Mouse (Mus musculus) urinary bladder, adult 18-20 months (tissue): ENCODE measurements around the gene Pgap1.

Experiments used
- DNase-seq, 2 experiments: peaks; one replicate each; pipeline ENCODE4 v3.0.0; 2022; ENCODE audit warnings: low spot score in 2 of 2, mixed read lengths in 2 of 2

Pgap1 gene

GRCm38 (mm10) chr1:54557301-54558229 is at the start of gene Pgap1:
Pgap1 (minus strand) TSS chr1:54557684.
- DNase-seq = peak; percentile 67 to 86

- no peak for DNase-seq
Measured at GRCm38 (mm10) chr1:54606936-54607335, 49.5 kb upstream of the Pgap1 start.

DNA sequence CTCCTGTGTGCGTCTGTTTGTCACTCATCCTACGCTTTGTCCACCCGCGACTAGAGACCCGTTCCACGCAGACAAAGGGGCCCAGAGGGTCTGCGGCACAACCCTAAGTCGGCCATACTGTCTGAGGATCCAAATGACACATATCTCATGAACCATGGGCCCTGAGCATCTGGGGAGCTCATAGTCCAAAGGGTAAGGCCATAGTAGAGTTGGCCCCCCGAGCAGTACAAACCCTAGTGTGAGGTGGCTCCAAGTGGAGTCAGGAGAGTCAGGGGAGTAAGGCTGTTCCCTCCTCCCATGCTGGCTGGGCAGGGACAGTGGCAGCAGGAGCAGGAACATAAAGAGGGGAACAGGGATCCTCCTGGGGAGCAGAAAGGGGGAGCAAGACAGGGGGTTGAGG is 44.2 kb upstream of the Pgap1 start:
- DNase-seq = no peak

DNA sequence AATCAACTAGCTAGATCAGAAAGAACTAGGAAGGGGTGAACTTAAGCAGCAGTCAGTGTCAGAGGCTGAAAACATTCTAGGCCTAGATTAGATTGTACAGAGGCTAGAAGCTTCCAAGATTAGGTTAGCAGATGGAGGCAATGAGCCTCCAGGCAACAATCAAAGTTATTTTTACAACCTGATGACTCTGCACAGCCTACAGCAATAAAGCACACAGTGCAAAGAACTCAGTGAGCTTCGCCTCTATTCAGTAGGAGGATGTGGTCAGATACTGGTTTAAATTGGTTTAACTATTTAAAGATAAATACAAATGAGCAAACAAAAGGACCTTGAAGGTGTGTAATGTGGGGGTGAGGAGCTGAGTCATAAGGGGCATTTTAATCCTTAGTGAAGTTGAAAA is 42.8 kb upstream of the Pgap1 start:
- DNase-seq = no peak

GRCm38 (mm10) chr1:54597594-54598217 is 40.2 kb upstream of the Pgap1 start:
- no peak for DNase-seq

GRCm38 (mm10) chr1:54596151-54596550 is 38.7 kb upstream of the Pgap1 start:
- no peak for DNase-seq

DNA sequence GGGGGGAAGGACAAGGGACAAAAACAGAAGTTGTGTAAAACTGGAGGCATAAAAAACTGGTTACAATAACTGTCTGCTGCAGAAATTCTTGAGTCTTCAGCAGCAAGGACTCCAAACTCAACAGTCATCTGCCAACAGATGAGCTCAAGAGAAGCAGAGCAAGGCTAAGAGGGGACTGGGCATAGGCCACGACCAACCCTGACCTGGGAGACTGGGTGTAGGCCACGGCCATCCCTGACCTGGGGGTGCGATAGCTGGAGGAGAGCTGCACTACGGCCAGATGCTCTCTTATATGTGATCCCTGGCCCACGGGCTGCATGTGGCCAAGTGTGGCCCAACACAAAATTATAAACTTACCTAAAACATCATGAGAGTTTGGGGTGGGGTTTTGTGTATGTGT is 29.6 kb upstream of the Pgap1 start:
- DNase-seq = no peak

DNA sequence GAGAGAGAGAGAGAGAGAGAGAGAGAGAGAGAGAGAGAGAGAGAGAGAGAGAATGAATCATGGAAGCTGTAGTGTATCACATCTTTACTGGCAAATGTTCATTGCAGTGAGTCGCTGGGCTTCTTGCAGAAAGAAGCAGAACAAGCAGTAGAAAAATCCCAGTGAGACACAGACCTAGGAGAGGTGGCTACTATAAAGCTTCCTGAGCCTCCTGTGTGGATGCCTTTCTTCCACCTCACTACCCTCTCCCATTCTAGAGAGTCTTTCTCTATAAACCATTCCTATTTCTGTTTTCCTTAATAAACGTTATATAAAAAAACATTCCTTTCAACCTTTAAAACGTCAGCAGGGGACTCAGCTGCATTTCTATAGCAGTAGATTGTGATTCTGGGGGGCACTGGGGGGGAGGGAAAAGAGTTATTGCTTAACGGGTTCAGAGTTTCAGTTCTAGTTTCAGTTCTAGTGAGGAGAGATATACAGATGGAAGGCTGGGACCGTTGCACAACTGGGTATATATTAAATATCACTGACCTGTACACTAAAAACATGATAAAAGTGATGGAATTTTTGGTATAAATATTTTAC is 28.6 kb upstream of the Pgap1 start:
- DNase-seq = no peak

DNA sequence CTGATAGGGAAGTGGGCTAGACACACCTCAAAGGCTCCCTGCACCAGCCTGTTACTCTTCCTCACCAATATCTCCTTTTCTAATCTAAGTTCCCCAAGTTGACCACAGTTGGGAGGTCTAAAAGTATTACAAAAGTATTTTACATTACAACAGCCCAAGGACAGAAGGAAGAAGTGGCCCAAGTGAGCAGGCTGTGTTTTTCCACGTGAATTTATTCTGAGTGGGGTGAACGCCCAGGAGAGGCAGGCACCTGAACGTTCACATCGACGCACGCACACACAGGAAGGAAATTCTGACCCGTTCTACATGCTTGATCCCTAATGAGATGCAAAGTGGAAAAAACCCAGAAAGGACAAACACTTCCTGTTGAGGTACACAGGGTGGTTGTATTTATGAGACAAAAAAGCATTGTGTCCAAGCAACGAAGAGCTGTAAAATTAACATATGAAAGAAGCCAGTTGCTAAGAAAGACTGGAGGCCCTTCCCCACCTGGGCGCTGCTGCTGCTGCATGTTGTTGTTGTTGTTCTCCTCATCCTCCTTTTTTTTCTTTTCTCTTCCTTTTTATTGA is 27.9 kb upstream of the Pgap1 start:
- no peak for DNase-seq

DNA sequence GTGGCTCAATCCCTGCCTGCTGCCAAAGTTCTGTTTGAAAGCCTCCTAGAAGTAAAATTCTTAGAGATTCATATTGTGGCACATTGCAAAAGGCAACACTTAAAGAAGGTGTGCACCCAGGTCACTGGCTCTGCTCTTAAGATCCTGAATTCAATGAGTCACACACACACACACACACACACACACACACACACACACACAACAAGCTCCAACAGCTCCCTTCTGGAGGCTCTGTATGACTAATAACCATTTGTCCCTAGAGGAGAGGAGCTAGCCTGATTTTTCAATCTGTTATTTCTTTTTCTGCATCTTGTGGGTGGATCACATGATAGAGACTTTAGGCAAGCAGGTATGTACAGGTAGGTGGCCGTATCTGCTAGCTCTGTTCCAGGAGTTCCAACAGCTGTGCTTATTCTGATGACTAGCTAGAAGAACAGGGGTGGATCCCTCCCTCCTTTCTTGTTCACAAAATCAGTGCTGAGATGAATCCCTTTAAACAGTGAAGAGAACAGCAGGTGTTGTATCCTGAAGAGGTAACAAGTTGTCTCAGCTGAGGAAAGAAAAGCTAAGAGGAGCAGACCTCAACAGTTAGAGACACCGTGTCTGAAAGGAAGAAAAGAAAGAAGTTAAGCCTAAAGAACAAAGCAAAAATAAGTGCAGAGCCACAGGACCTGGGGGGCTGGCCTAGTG is 27.2 kb upstream of the Pgap1 start:
- DNase-seq = no peak

DNA sequence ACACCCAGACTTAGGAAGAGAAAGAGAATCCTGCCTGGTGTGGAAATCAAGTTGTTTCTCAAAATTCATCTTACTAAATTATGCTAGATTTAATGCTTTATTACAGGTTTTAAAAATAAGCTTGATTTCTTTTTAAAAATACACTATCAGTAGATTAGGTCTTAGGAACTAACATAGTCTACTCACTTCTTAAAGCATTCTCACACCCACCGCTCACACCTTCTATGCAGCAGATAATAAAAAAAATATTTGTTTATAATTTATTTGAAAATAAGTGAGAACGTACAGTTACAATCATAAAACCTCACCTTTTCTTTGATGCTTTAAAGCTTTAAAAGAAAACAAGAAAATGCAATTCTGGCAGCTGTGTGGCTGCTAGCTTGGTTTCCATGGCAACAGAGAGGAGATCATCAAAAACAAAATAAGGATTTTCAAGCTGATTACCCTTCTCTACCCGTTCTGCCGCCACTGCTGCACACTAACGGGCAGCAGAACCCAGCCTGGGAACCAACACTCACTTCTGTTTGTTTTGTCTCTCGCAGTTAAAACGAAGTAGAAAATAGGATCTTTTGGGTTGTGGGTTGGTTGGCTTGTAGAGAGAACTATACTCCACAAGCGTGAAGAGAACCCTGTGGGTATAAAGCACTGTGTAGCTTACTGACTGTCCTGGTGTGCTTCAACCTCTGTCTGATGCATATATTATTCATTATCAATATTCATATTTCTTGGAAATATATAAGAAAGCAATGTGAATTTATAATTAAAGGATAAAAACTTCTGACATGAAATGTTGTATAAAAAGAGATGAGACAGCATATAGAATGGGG is 21.1 kb upstream of the Pgap1 start:
- no peak for DNase-seq

DNA sequence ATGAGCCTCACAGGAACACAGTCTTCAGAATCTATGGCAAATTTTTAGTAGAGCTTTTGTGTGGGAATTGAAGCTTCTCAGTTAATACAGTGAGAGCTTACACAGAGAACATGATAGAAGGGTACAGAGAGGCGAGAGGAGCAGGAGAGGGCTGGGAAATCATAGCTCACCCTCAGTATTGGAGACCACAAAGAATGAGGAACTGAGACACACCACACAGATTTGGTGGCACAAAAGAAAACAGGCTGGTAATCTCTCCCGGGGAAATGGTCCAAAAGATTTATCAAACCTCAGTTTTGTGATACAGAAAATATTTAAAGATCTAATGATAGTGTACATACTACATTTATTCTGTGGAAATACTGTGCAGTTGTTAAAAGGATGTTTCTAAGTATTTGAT is 11.6 kb upstream of the Pgap1 start:
- DNase-seq = no peak

GRCm38 (mm10) chr1:54563923-54564322 is 6.4 kb upstream of the Pgap1 start:
- DNase-seq = no peak

DNA sequence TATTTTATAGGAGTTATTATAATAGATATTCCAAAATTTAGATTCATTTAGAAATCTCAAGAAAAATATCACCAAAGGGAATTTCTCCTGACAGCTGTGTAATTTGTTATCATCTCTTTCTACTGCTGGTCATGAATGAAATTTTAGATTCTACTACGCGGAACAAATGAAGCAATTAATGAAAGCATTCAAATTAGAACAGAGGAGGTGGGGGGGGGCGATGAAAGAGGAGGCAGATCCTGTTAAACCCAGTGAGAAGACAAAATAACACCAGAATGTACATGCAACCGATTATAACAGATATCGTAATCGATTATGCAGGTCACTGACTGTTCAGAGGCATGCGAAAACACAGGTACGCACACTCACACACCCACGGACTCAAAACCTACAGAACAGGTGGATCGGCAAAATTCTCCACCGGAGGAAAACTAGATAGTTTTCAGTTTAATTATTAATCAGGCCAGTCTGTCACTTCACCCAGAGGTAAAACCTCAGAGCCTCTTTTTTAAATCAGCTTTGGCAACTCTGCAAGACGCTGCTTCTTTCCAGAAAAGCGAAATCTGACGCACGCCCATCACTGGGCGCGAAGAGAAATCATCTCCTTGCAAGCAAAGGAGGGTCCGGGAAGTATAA is 780 bp downstream of the Pgap1 start:
- DNase-seq = no peak

GRCm38 (mm10) chr1:54555364-54556140 is 1.9 kb downstream of the Pgap1 start:
- DNase-seq = no peak

DNA sequence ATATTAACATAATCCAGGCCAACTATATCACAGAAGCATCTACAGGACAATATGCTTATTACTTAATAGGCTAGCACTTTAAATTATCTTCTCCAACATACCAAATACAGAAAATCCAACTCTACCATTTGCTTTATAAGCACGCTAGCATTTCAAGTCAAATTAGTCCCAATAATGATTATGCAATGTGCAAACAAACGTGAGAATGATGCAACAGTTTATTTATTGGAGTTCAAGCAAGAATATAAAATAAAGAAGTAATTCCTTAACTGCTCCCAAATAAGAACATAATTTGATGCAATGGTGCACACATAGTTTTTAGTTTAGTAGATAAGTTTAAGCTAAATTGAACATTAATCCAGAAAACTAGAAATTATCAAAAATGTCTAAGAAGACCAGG is 4.9 kb downstream of the Pgap1 start:
- DNase-seq = no peak

GRCm38 (mm10) chr1:54545200-54545599 is 12.3 kb downstream of the Pgap1 start:
- DNase-seq = no peak

GRCm38 (mm10) chr1:54542920-54543319 is 14.6 kb downstream of the Pgap1 start:
- no peak for DNase-seq

GRCm38 (mm10) chr1:54531170-54531569 is 26.3 kb downstream of the Pgap1 start:
- DNase-seq = no peak

GRCm38 (mm10) chr1:54523717-54524116 is 33.8 kb downstream of the Pgap1 start:
- DNase-seq = no peak
